Mouse (Mus musculus) liver (tissue): ENCODE data around the gene Rasgef1c.

Experiments used
- DNase-seq: peaks from one replicate; pipeline ENCODE4 v3.0.0-alpha.2; 2020; ENCODE audit warnings: mixed read lengths

Rasgef1c gene

GRCm38 (mm10) chr11:49927169-49927568 is 25.5 kb downstream of the Rasgef1c start:
- DNase-seq = no peak

GRCm38 (mm10) chr11:49927670-49928069 is 26.0 kb downstream of the Rasgef1c start:
- DNase-seq = no peak

- DNase-seq = no peak
These were observed 29.5 kb downstream of the Rasgef1c start for GRCm38 (mm10) chr11:49931037-49931625.

GRCm38 (mm10) chr11:49931853-49932252 is 30.2 kb downstream of the Rasgef1c start:
- DNase-seq = no peak

GRCm38 (mm10) chr11:49933811-49934210 is 32.2 kb downstream of the Rasgef1c start:
- DNase-seq = no peak

GRCm38 (mm10) chr11:49934322-49934721 is 32.7 kb downstream of the Rasgef1c start:
- DNase-seq = no peak

GRCm38 (mm10) chr11:49936458-49936857 is 34.8 kb downstream of the Rasgef1c start:
- DNase-seq = no peak

GRCm38 (mm10) chr11:49937779-49938178 is 36.1 kb downstream of the Rasgef1c start:
- no peak for DNase-seq

- no peak for DNase-seq
These were observed 36.9 kb downstream of the Rasgef1c start for GRCm38 (mm10) chr11:49938258-49939164.

- DNase-seq = no peak
These were observed 41.2 kb downstream of the Rasgef1c start for GRCm38 (mm10) chr11:49942841-49943240.

- no peak for DNase-seq
These were observed 42.3 kb downstream of the Rasgef1c start for GRCm38 (mm10) chr11:49943901-49944300.

- DNase-seq = no peak
These were observed 44.1 kb downstream of the Rasgef1c start for GRCm38 (mm10) chr11:49945726-49946125.

GRCm38 (mm10) chr11:49949839-49950238 is 48.2 kb downstream of the Rasgef1c start:
- DNase-seq = no peak

GRCm38 (mm10) chr11:49953616-49954015 is 52.0 kb downstream of the Rasgef1c start:
- DNase-seq = no peak

GRCm38 (mm10) chr11:49955577-49956261 is 54.1 kb downstream of the Rasgef1c start:
- peak; percentile 67 for DNase-seq

GRCm38 (mm10) chr11:49958017-49958416 is 56.4 kb downstream of the Rasgef1c start:
- no peak for DNase-seq

- peak; percentile 79 for DNase-seq
These were observed 59.6 kb downstream of the Rasgef1c start for GRCm38 (mm10) chr11:49961098-49961740.

GRCm38 (mm10) chr11:49965320-49965719 is 63.7 kb downstream of the Rasgef1c start:
- no peak for DNase-seq

GRCm38 (mm10) chr11:49969692-49970091 is 68.1 kb downstream of the Rasgef1c start:
- DNase-seq = no peak

- no peak for DNase-seq
These were observed 72.2 kb downstream of the Rasgef1c start for GRCm38 (mm10) chr11:49973657-49974340.

GRCm38 (mm10) chr11:49974675-49975074 is 73.0 kb downstream of the Rasgef1c start:
- DNase-seq = no peak

- no peak for DNase-seq
These were observed 76.4 kb downstream of the Rasgef1c start for GRCm38 (mm10) chr11:49977963-49978568.
